Mouse (Mus musculus): ENCODE results near the gene Cylc2. TPM values are rescaled to one million over a fixed set of nuclear protein-coding genes. Genes with fewer than 3 reads are reported as not detected.

Cylc2 gene
- polyA plus RNA-seq (2015; fragmentation: Nextera tagmentation; extraction: Ambion mirVana) = not detected in 2 replicates

DNA sequence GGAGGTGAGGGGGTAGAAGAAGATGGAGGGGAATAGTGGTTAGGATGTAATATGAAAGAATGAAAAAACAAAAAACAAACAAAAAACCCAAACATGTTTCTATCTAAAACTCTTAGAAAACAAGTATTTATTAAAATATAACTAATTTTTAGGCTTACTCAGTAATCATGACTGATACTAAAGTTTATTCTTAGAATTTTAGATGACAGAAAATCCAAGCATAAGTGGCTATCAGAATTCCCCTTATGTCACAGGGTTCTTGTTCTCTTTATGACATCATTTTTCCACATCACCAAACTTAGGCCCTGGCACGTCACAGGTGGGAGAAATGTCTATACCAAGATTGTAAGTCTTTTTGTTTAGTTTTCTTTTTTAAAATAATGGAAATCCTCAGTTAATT lies at the start of gene Cylc2:
Gene Cylc2 (plus strand): TSS at position 301 of the 400 bp plus-strand sequence.
- Histone ChIP-seq H3K4me3 (ENCODE audit: low read length) (no peak within 1 kb of the TSS), H3K27ac (ENCODE audit: low read length) (no peak within 1 kb of the TSS), H3K4me2 (ENCODE audit: low read depth, low read length) (no peak within 1 kb of the TSS), H3K27me3 (ENCODE audit: control insufficient read depth, insufficient read depth, low read depth, low read length) (no peaks in the 10 kb centered on the region), H3K4me1 (replicated peaks; ENCODE audit: control insufficient read depth, insufficient read depth, low read length) (no peaks in the 10 kb centered on the region), H3K9me3 (ENCODE audit: control insufficient read depth, low read length) (no peaks in the 10 kb centered on the region), H3K9ac (ENCODE audit: low read length) (no peak within 1 kb of the TSS), H3K36me3 (ENCODE audit: control insufficient read depth, insufficient read depth, low read length) (no peaks in the 10 kb centered on the region)
- 70% methylated on average over 1 of the region's 1 CpGs for WGBS
- ATAC-seq (ENCODE audit: low read depth) = no peak

Data from lung, embryonic 16.5 days (tissue).